11 mouse cellular contexts compared by ENCODE assay signal in the genomic region with DNA sequence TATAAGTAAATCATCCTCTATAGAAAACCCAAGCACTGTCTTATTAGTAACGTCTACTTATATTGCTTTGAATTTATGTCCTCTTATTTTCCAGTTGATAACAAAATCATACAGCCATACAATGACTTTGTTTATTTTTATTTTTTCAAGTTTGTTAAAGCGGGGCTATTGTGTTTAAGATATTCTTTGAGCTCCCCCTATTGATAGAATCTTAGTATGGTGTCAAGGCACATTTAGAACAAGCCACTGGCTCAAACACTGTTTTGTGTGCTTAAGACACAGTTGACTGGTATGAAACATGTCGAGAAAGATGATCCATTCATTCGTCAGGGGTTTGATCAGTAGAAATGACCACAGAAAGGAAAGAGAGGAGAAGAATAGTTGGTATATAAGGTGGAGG. TPM values are rescaled to one million over a fixed set of nuclear protein-coding genes. Genes with fewer than 3 reads are reported as not detected.
DNase-seq lines count a peak whose midpoint lies in the region; TF ChIP-seq lines count a peak whose summit lies in the region.
"Had no signal": no experiment of that assay in that cellular context is flagged by ENCODE, and none has a peak within 500 bp of the region (broad histone marks: within the 10 kb centered on the region; RNA-seq: fewer than 3 reads in every experiment).

No protein-coding gene starts in this region.

- TF ChIP-seq CTCF in layer of hippocampus, adult 2 months (conservative IDR thresholded peaks at IDR 0.05): peak; percentile 83

- peak; percentile 26 for DNase-seq in embryo, embryonic 10.5 days (ENCODE audit: low spot score)
- DNase-seq in embryo, embryonic 9.5 days (ENCODE audit: extremely low spot score): no peak
- no peak for DNase-seq in layer of hippocampus, adult 2 months (ENCODE audit: low spot score in 2 of 2)
- no peak for DNase-seq in layer of hippocampus, postnatal 10 days (ENCODE audit: low spot score in 2 of 2)
- DNase-seq in CD4-positive, CD25-positive, alpha-beta regulatory T cell, adult 2 months (ENCODE audit: low read depth, low spot score): peak; percentile 51
- DNase-seq in induced T-regulatory cell, adult 2 months (ENCODE audit: low read depth): peak; percentile 59
- no peak for DNase-seq in adrenal gland, postnatal 10 days
- no peak for DNase-seq in kidney, adult 18-20 months
- DNase-seq: gastrocnemius, postnatal 10 days had no signal

- H3K27ac ChIP-seq in layer of hippocampus, adult 2 months: no peak overlapping the region
- H3K27ac ChIP-seq: hindbrain, embryonic 10.5 days; limb, embryonic 15.5 days had no signal

- no peak overlapping the region for H3K4me3 ChIP-seq in layer of hippocampus, adult 2 months
- H3K4me3 ChIP-seq: hindbrain, embryonic 10.5 days; limb, embryonic 15.5 days had no signal

RNA-seq across cellular contexts. Expression of gene Stat1, which starts 33.0 kb away (rescaled TPM):
- total RNA-seq in layer of hippocampus, adult 2 months (2021): 10 to 100 TPM; 22.0 to 23.4 TPM
- 10 to 100 TPM; 13.1 to 15.2 TPM for total RNA-seq in layer of hippocampus, postnatal 10 days (2021)
- total RNA-seq in adrenal gland, postnatal 10 days (2021): 10 to 100 TPM; 42.6 to 52.4 TPM

Comparison
In these comparisons a context has a peak if more than half of its experiments do, and no peak if none do; other contexts are left out.
1. DNase-seq: peak in embryo, embryonic 10.5 days (single experiment), CD4-positive, CD25-positive, alpha-beta regulatory T cell, adult 2 months (single experiment) and induced T-regulatory cell, adult 2 months (single experiment); none in embryo, embryonic 9.5 days (single experiment), layer of hippocampus, adult 2 months (0 of 2), layer of hippocampus, postnatal 10 days (0 of 2), adrenal gland, postnatal 10 days (single experiment) and kidney, adult 18-20 months (single experiment).